Mouse (Mus musculus) thymus, adult 2 months (tissue): ENCODE data around the gene Gck. TPM values are rescaled to one million over a fixed set of nuclear protein-coding genes. Genes with fewer than 3 reads are reported as not detected.
A peak's percentile ranks its signal among the peaks of the same experiment; 100 is the strongest.

Experiments
- DNase-seq: peaks from one replicate; pipeline ENCODE4 v3.0.0; 2021
- H3K27ac ChIP-seq: fragments of 200-500 bp; 2 replicates; pipeline ENCODE4 v1.5.1; 2012; ENCODE audit warnings: low read length, control low read depth; ENCODE audit not compliant: control insufficient read depth, insufficient read depth
- H3K27me3 ChIP-seq: fragments of 200-500 bp; 2 replicates; pipeline ENCODE4 v1.6.1; 2012; ENCODE audit warnings: mild to moderate bottlenecking, low read length, moderate library complexity, mixed read lengths; ENCODE audit not compliant: control insufficient read depth, insufficient read depth
- H3K36me3 ChIP-seq: fragments of 200-500 bp; 2 replicates; pipeline ENCODE4 v1.6.1; 2012; ENCODE audit warnings: mild to moderate bottlenecking, low read length, moderate library complexity; ENCODE audit not compliant: control insufficient read depth, insufficient read depth
- H3K4me1 ChIP-seq: fragments of 200-500 bp; replicated peaks from 2 replicates; pipeline ENCODE4 v1.6.1; 2012; ENCODE audit warnings: low read length; ENCODE audit not compliant: control insufficient read depth, insufficient read depth
- H3K4me3 ChIP-seq: fragments of 200-500 bp; 2 replicates; pipeline ENCODE4 v1.5.1; 2012; ENCODE audit warnings: mild to moderate bottlenecking, low read length, control low read depth, moderate library complexity; ENCODE audit not compliant: control insufficient read depth, insufficient read depth
- CTCF ChIP-seq: fragments of 200-500 bp; IDR thresholded peaks from 2 replicates; pipeline ENCODE4 v1.5.1; 2012; ENCODE audit warnings: mild to moderate bottlenecking, control low read depth, low read length, moderate library complexity, borderline replicate concordance; ENCODE audit not compliant: control insufficient read depth, poor library complexity, insufficient read depth; ENCODE audit errors: extremely low read depth
- POLR2A ChIP-seq: fragments of 200-500 bp; IDR thresholded peaks from 2 replicates; pipeline ENCODE4 v1.6.1; 2012; ENCODE audit warnings: mild to moderate bottlenecking, low read length, control low read depth, moderate library complexity; ENCODE audit not compliant: control insufficient read depth, poor library complexity, insufficient read depth; ENCODE audit errors: extremely low read depth
- WGBS: fragments of 180-500 bp; shearing (Covaris S2); methylation state at CpG from one replicate; pipeline ENCODE4 v1.1.7; 2018; 5-methylcytosine and 5-hydroxymethylcytosine counted together
- polyA plus RNA-seq: library from polyadenylated mRNA; depleted of rRNA; stranded (reverse); fragments of >200 nt; gene quantifications from 2 replicates; pipeline ENCODE4 v1.2.3, GENCODE M21; 2012

The Gck gene
- polyA plus RNA-seq, 1 experiment = 0.58 TPM

- Histone ChIP-seq H3K27ac (no peak overlapping the region), H3K27me3 (no peaks in the 10 kb centered on the region), H3K36me3 (no peaks in the 10 kb centered on the region), H3K4me3 (no peak overlapping the region), H3K4me1 (no peaks in the 10 kb centered on the region)
- no peak for TF ChIP-seq POLR2A
- TF ChIP-seq CTCF = no peak
- no peak for DNase-seq
- 93% methylated on average over 3 of the region's 3 CpGs for WGBS
Observed at GRCm38 (mm10) chr11:5926696-5927220, 23.1 kb downstream of the Gck start.

GRCm38 (mm10) chr11:5924699-5925098, 25.2 kb downstream of the Gck start:
- WGBS = 86% methylated on average over 8 of the region's 8 CpGs
- H3K27ac ChIP-seq = no peak overlapping the region
- H3K27me3 ChIP-seq = no peaks in the 10 kb centered on the region
- DNase-seq = no peak
- H3K36me3 ChIP-seq = no peaks in the 10 kb centered on the region
- no peak overlapping the region for H3K4me3 ChIP-seq
- peaks cover 6% of the 10 kb centered on the region; the same call in 1 of the 2 replicates for H3K4me1 ChIP-seq
- TF ChIP-seq POLR2A = no peak
- no peak for TF ChIP-seq CTCF

GRCm38 (mm10) chr11:5920323-5920960, 29.4 kb downstream of the Gck start:
- 54% methylated on average over 17 of the region's 17 CpGs for WGBS

GRCm38 (mm10) chr11:5919606-5920005, 30.3 kb downstream of the Gck start:
- Histone ChIP-seq H3K4me1 (peaks cover 8% of the 10 kb centered on the region; the same call in 1 of the 2 replicates), H3K27ac (no peak overlapping the region), H3K4me3 (no peak overlapping the region), H3K36me3 (no peaks in the 10 kb centered on the region), H3K27me3 (no peaks in the 10 kb centered on the region)
- TF ChIP-seq POLR2A (no peak), CTCF (no peak)
- 98% methylated on average over 4 of the region's 4 CpGs for WGBS
- DNase-seq = no peak

More at GRCm38 (mm10) chr11:5920323-5920960, 29.4 kb downstream of the Gck start:
- H3K36me3 ChIP-seq = no peaks in the 10 kb centered on the region
- H3K4me3 ChIP-seq = no peak overlapping the region
- TF ChIP-seq CTCF = no peak
- no peak for TF ChIP-seq POLR2A
- H3K4me1 ChIP-seq = peaks cover 8% of the 10 kb centered on the region; the same call in 1 of the 2 replicates
- H3K27me3 ChIP-seq = no peaks in the 10 kb centered on the region
- DNase-seq = peak; percentile 4
- no peak overlapping the region for H3K27ac ChIP-seq

- TF ChIP-seq CTCF (no peak), POLR2A (no peak)
- no peak overlapping the region for H3K4me3 ChIP-seq
- H3K36me3 ChIP-seq = no peaks in the 10 kb centered on the region
- no peak overlapping the region for H3K27ac ChIP-seq
- WGBS = 84% methylated on average over 2 of the region's 2 CpGs
- DNase-seq = no peak
- H3K4me1 ChIP-seq = peaks cover 8% of the 10 kb centered on the region; the same call in 1 of the 2 replicates
- no peaks in the 10 kb centered on the region for H3K27me3 ChIP-seq
Observed at GRCm38 (mm10) chr11:5918111-5918510, 31.8 kb downstream of the Gck start.

- Histone ChIP-seq H3K27me3 (no peaks in the 10 kb centered on the region), H3K36me3 (no peaks in the 10 kb centered on the region), H3K4me3 (no peak overlapping the region), H3K4me1 (peaks cover 8% of the 10 kb centered on the region; the same call in 1 of the 2 replicates), H3K27ac (no peak overlapping the region)
- DNase-seq = no peak
- WGBS = 90% methylated on average over 8 of the region's 8 CpGs
- TF ChIP-seq POLR2A (no peak), CTCF (no peak)
Observed at GRCm38 (mm10) chr11:5916178-5916548, 33.7 kb downstream of the Gck start.
